Mouse (Mus musculus) midbrain, embryonic 12.5 days (tissue): ENCODE data around the gene Cd200r1. TPM values are rescaled to one million over a fixed set of nuclear protein-coding genes. Genes with fewer than 3 reads are reported as not detected.

Experiments
- ATAC-seq: fragments of 200-750 bp; cut with Nextera tagmentation; 2 replicates; pipeline ENCODE4 v1.8.0; 2017; ENCODE audit warnings: low read depth, moderate TSS enrichment, moderate library complexity; ENCODE audit not compliant: low FRiP score
- H3K27ac ChIP-seq: fragments of 300-500 bp; sonication (generic); replicated peaks from 2 replicates; pipeline ENCODE4 v1.5.1; 2016; ENCODE audit warnings: mild to moderate bottlenecking
- H3K27me3 ChIP-seq: fragments of 300-500 bp; sonication (generic); 2 replicates; pipeline ENCODE4 v1.6.1; 2016; ENCODE audit warnings: mild to moderate bottlenecking
- H3K36me3 ChIP-seq: fragments of 300-500 bp; sonication (generic); 2 replicates; pipeline ENCODE4 v1.6.1; 2016
- H3K4me1 ChIP-seq: fragments of 300-500 bp; sonication (generic); 2 replicates; pipeline ENCODE4 v1.6.1; 2016
- H3K4me2 ChIP-seq: fragments of 300-500 bp; sonication (generic); replicated peaks from 2 replicates; pipeline ENCODE4 v1.6.1; 2016; ENCODE audit warnings: mild to moderate bottlenecking, moderate library complexity
- H3K4me3 ChIP-seq: fragments of 300-500 bp; sonication (generic); 2 replicates; pipeline ENCODE4 v1.5.1; 2016; ENCODE audit warnings: mild to moderate bottlenecking
- H3K9ac ChIP-seq: fragments of 300-500 bp; sonication (generic); replicated peaks from 2 replicates; pipeline ENCODE4 v1.6.1; 2016; ENCODE audit warnings: mild to moderate bottlenecking, moderate library complexity
- H3K9me3 ChIP-seq: fragments of 300-500 bp; sonication (generic); 2 replicates; pipeline ENCODE4 v1.6.1; 2016; ENCODE audit warnings: mild to moderate bottlenecking
- WGBS: fragments of 180-500 bp; shearing (Covaris S2); methylation state at CpG from one replicate; pipeline ENCODE4 v1.1.7; 2016; 5-methylcytosine and 5-hydroxymethylcytosine counted together
- polyA plus RNA-seq: library from polyadenylated mRNA; unstranded; fragments of >200 nt; fragmentation: Nextera tagmentation; extraction: Ambion mirVana; gene quantifications from 2 replicates; pipeline ENCODE4 v1.2.1, GENCODE M21; 2016

Cd200r1 gene
- polyA plus RNA-seq = 0.64 and 0.79 TPM in 2 replicates

GRCm38 (mm10) chr16:44765555-44766319 is at the start of gene Cd200r1:
Gene Cd200r1, plus strand, starts transcription at chr16:44765736.
- WGBS = 82% methylated on average over 22 of the region's 22 CpGs
- no peak for ATAC-seq
- H3K27ac ChIP-seq = no peak within 1 kb of the TSS
- no peak within 1 kb of the TSS for H3K9ac ChIP-seq
- H3K4me1 ChIP-seq = no peaks in the 10 kb centered on the region
- H3K4me2 ChIP-seq = no peak within 1 kb of the TSS
- H3K36me3 ChIP-seq = no peaks in the 10 kb centered on the region
- no peak within 1 kb of the TSS for H3K4me3 ChIP-seq
- no peaks in the 10 kb centered on the region for H3K27me3 ChIP-seq
- H3K9me3 ChIP-seq = no peaks in the 10 kb centered on the region

- peaks cover 13% of the 10 kb centered on the region; the same call in 1 of the 2 replicates for H3K36me3 ChIP-seq
- peak overlapping the region; percentile 52 for H3K27ac ChIP-seq
- H3K4me3 ChIP-seq = no peak overlapping the region
- peaks cover 13% of the 10 kb centered on the region; the same call in 1 of the 2 replicates for H3K4me1 ChIP-seq
- ATAC-seq = peak; percentile 80; the same call in 1 of the 2 replicates
- H3K9ac ChIP-seq = no peak overlapping the region
- H3K27me3 ChIP-seq = no peaks in the 10 kb centered on the region
- H3K4me2 ChIP-seq = 0 out of 2 replicates have a peak overlapping the region, but pooled peaks have one; percentile 12
- no peaks in the 10 kb centered on the region for H3K9me3 ChIP-seq
- WGBS = 34% methylated on average over 10 of the region's 10 CpGs
These were observed 49.0 kb upstream of the Cd200r1 start for GRCm38 (mm10) chr16:44716305-44717140.

- Histone ChIP-seq H3K4me2 (no peak overlapping the region), H3K36me3 (peaks cover 13% of the 10 kb centered on the region; the same call in 1 of the 2 replicates), H3K9ac (no peak overlapping the region), H3K27ac (peak overlapping the region; percentile 56), H3K4me3 (no peak overlapping the region), H3K9me3 (no peaks in the 10 kb centered on the region), H3K4me1 (peaks cover 13% of the 10 kb centered on the region; the same call in 1 of the 2 replicates), H3K27me3 (no peaks in the 10 kb centered on the region)
- peak; percentile 55 for ATAC-seq
- 76% methylated on average over 2 of the region's 2 CpGs for WGBS
These were observed 48.3 kb upstream of the Cd200r1 start for GRCm38 (mm10) chr16:44717141-44717634.

- 83% methylated on average over 2 of the region's 2 CpGs for WGBS
- Histone ChIP-seq H3K4me2 (no peak overlapping the region), H3K4me1 (peaks cover 13% of the 10 kb centered on the region; the same call in 1 of the 2 replicates), H3K9ac (no peak overlapping the region), H3K9me3 (no peaks in the 10 kb centered on the region), H3K36me3 (peaks cover 13% of the 10 kb centered on the region; the same call in 1 of the 2 replicates), H3K27ac (no peak overlapping the region), H3K27me3 (no peaks in the 10 kb centered on the region), H3K4me3 (no peak overlapping the region)
- no peak for ATAC-seq
These were observed 47.7 kb upstream of the Cd200r1 start for GRCm38 (mm10) chr16:44717838-44718237.

GRCm38 (mm10) chr16:44719349-44719748 is 46.2 kb upstream of the Cd200r1 start:
- Histone ChIP-seq H3K9ac (no peak overlapping the region), H3K4me3 (no peak overlapping the region), H3K4me2 (no peak overlapping the region), H3K36me3 (peaks cover 13% of the 10 kb centered on the region; the same call in 1 of the 2 replicates), H3K4me1 (peaks cover 17% of the 10 kb centered on the region), H3K27ac (no peak overlapping the region), H3K27me3 (no peaks in the 10 kb centered on the region), H3K9me3 (no peaks in the 10 kb centered on the region)
- ATAC-seq = no peak
- WGBS = 81% methylated on average over 7 of the region's 7 CpGs

- Histone ChIP-seq H3K9me3 (no peaks in the 10 kb centered on the region), H3K4me1 (peaks cover 24% of the 10 kb centered on the region), H3K4me2 (no peak overlapping the region), H3K27me3 (no peaks in the 10 kb centered on the region), H3K9ac (no peak overlapping the region), H3K36me3 (peaks cover 13% of the 10 kb centered on the region; the same call in 1 of the 2 replicates), H3K27ac (no peak overlapping the region), H3K4me3 (no peak overlapping the region)
- ATAC-seq = no peak
- WGBS = 77% methylated on average over 3 of the region's 3 CpGs
These were observed 45.0 kb upstream of the Cd200r1 start for GRCm38 (mm10) chr16:44720518-44720917.

GRCm38 (mm10) chr16:44722666-44723065 is 42.9 kb upstream of the Cd200r1 start:
- Histone ChIP-seq H3K27ac (no peak overlapping the region), H3K36me3 (peaks cover 15% of the 10 kb centered on the region), H3K27me3 (no peaks in the 10 kb centered on the region), H3K9ac (no peak overlapping the region), H3K9me3 (no peaks in the 10 kb centered on the region), H3K4me1 (peaks cover 12% of the 10 kb centered on the region), H3K4me3 (no peak overlapping the region), H3K4me2 (no peak overlapping the region)
- no peak for ATAC-seq
- 89% methylated on average over 2 of the region's 2 CpGs for WGBS

- Histone ChIP-seq H3K4me1 (peaks cover 12% of the 10 kb centered on the region), H3K9me3 (no peaks in the 10 kb centered on the region), H3K27me3 (no peaks in the 10 kb centered on the region), H3K27ac (peak within 1 kb of the TSS; percentile 85), H3K36me3 (peaks cover 21% of the 10 kb centered on the region), H3K4me3 (peak within 1 kb of the TSS; percentile 87), H3K9ac (peak within 1 kb of the TSS; percentile 76), H3K4me2 (peak within 1 kb of the TSS; percentile 74)
- WGBS = under 1% methylated on average over 52 of the region's 64 CpGs
- peak; percentile 98 for ATAC-seq
These were observed 41.3 kb upstream of the Cd200r1 start, which contains the start of gene Nepro for GRCm38 (mm10) chr16:44724083-44724787. Gene Nepro, plus strand, starts transcription at chr16:44724301.

GRCm38 (mm10) chr16:44724847-44725246 is 40.7 kb upstream of the Cd200r1 start:
- Histone ChIP-seq H3K9ac (peak overlapping the region; percentile 76), H3K27ac (peak overlapping the region; percentile 85), H3K4me3 (peak overlapping the region; percentile 87), H3K4me1 (peaks cover 12% of the 10 kb centered on the region), H3K27me3 (no peaks in the 10 kb centered on the region), H3K36me3 (peaks cover 20% of the 10 kb centered on the region), H3K9me3 (no peaks in the 10 kb centered on the region), H3K4me2 (peak overlapping the region; percentile 74)
- ATAC-seq = peak; percentile 24
- 1% methylated on average over 14 of the region's 14 CpGs for WGBS

GRCm38 (mm10) chr16:44725286-44726223 is 40.0 kb upstream of the Cd200r1 start:
- peaks cover 12% of the 10 kb centered on the region for H3K4me1 ChIP-seq
- no peaks in the 10 kb centered on the region for H3K9me3 ChIP-seq
- H3K27ac ChIP-seq = peak overlapping the region; percentile 85; the same call in 1 of the 2 replicates
- H3K4me2 ChIP-seq = peak overlapping the region; percentile 74
- no peak for ATAC-seq
- H3K9ac ChIP-seq = peak overlapping the region; percentile 76
- H3K4me3 ChIP-seq = peak overlapping the region; percentile 87
- WGBS = 48% methylated on average over 14 of the region's 14 CpGs
- H3K27me3 ChIP-seq = no peaks in the 10 kb centered on the region
- H3K36me3 ChIP-seq = peaks cover 21% of the 10 kb centered on the region
